Mouse (Mus musculus): Measurements from ENCODE around the gene Akap17b.

The Akap17b gene

GRCm38 (mm10) chrX:36586629-36587303, 58.4 kb downstream of the Akap17b start:
- no peak for DNase-seq (ENCODE audit: low spot score)

- no peak for DNase-seq (ENCODE audit: low spot score)
Observed at GRCm38 (mm10) chrX:36562079-36562478, 83.1 kb downstream of the Akap17b start.

GRCm38 (mm10) chrX:36561650-36562049, 83.5 kb downstream of the Akap17b start:
- peak; percentile 82 for DNase-seq (ENCODE audit: low spot score)

DNA sequence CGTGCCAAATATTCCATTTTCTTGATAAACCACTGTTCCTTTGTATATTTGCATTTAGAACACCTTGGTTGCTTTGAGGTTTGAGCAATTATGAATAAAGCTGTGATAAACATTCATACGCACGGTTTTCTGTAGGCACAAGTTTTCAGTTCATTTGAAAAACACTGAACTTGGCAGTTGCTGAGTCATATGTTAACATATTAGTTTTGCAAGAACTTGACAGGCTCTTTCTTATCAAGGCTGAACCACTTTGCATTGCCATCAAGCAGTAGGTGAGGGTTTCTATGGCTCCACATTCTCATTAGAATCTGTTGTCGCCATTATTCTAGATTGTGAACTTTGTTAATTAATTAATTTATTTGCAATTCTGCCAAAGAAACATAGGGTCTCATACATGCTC, 85.0 kb downstream of the Akap17b start:
- DNase-seq (ENCODE audit: low spot score) = no peak
